Mouse (Mus musculus) adrenal gland, postnatal 0 days (tissue): ENCODE data around the gene Rexo5. TPM values are rescaled to one million over a fixed set of nuclear protein-coding genes. Genes with fewer than 3 reads are reported as not detected.

Experiments
- polyA plus RNA-seq: library from polyadenylated mRNA; unstranded; fragments of >200 nt; fragmentation: Nextera tagmentation; extraction: Ambion mirVana; gene quantifications from 2 replicates; pipeline ENCODE4 v1.2.1, GENCODE M21; 2015

The Rexo5 gene
- polyA plus RNA-seq: 7.3 and 10.2 TPM in 2 replicates

DNA sequence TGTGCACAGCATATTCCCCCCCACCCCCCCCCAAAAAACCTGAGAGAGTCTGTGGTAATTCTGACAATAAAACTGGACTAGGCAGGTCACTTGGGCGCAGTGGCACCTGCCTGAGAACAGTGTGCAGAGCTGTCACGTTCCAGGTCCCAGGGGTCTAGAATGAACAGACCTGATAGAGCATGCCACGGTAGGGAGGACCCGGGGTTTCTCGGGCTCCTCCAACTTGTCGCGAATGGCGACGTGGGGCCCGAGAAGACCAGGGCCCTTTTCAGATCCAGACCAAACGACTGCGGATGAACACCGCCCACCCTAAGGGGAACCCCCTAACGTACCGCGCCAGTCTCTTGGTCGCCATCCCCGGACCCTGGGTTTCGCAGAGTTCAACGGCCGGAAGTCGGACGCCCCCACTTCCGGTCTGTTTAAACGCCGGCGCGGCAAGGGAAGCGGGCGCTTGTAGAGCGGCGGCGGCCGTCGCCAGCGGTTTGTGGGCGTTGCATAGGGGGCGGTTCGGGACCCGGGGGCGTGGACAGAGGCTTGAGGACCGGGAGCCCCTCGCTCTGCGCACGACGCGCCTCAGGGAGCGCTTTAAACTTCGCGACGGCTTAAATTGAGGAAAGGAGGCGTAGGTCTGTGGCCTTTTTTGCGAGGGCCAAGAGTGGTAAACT lies at the start of gene Rexo5, which contains the start of gene Eri2:
Gene Rexo5, plus strand, starts transcription at position 421 of the 665 bp plus-strand sequence.
Gene Eri2, minus strand, starts transcription at position 473 of the 665 bp plus-strand sequence.

DNA sequence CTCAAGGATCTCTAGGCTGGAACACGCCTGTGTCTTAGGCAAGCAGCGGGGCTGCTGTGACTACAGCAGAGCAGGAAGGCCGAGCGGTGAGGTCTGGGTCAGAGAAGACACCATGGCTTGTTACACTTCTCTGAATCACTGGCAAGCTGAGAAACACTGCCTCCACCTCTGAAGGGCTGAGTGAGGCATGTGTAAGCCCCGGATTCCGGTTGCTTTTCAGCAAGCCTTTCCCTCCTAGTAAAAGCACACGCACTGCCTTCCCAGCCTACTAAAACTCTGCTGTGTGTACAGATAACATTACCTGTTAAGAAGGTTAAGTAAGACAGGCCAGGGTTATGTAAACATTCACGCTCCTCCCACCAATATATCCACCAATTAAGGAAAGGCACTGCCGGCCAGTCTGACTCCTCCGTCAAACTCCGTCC lies 33.3 kb upstream of the Rexo5 start, which contains the start of gene Acsm3:
Gene Acsm3, plus strand, starts transcription at position 397 of the 425 bp plus-strand sequence.

DNA sequence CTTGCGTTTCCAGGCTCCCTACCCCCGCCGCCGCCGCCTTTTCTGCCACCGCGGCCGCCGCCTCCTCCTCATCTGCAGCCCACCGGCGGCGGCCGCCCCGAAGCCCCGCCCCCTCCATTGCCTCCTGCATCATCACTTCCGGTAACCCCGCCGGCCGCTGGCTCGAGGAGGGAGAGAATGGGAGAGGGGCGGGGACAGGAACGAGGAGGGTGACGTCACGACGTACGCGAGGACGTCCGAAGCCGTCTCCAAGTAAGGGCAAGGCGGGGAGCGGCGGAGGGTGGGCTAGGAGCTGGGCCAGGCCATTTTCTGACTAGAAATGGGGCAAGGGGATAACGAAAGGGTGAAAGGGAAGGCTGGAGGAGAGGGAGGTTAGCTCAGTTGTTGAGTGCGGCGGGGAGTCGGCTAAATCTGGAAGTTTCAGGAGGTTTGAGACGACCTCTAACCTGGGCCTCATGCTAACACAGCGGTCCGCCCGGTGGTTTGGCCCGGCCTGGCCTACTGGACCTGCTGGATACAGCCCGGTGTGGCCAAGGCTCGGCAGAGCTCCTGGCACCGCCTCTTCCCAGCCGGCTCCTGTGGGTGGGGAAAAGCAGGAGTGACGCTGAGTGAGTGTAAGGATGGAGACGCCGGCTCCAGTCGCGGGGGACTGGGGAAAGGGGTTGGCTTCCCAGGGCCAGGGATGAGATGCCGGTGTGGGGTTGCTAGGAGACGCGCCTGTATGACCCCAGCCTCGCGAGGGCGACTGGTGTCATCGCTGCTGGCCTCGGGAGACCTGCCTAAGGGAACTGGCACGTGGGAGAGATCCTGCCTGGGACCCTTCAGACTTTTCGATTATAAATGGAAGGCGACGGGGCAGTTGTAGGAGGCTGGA lies 102.1 kb downstream of the Rexo5 start, which contains the start of the genes Lyrm1 and Dcun1d3:
Gene Lyrm1, plus strand, starts transcription at position 223 of the 874 bp plus-strand sequence.
Gene Dcun1d3, minus strand, starts transcription at position 660 of the 874 bp plus-strand sequence.

Other genes with a start within 250 kb of the Rexo5 start
- gene Acsm2, start 239.7 kb upstream of the Rexo5 start, polyA plus RNA-seq: 0.02 and 0.48 TPM in 2 replicates
- gene Acsm1, start 187.0 kb upstream of the Rexo5 start, polyA plus RNA-seq: 1.2 and 1.4 TPM in 2 replicates
- gene Acsm4, start 104.0 kb upstream of the Rexo5 start, polyA plus RNA-seq: not detected in 2 replicates
- gene Thumpd1, start 73.2 kb upstream of the Rexo5 start, polyA plus RNA-seq: 30.5 and 41.7 TPM in 2 replicates
- gene Acsm3, start 33.1 kb upstream of the Rexo5 start, polyA plus RNA-seq: 4.2 and 9.9 TPM in 2 replicates
- gene Eri2, start 52 bp downstream of the Rexo5 start, polyA plus RNA-seq: 8.0 and 12.4 TPM in 2 replicates
- 11.8 and 13.8 TPM in 2 replicates for gene Lyrm1, start 101.9 kb downstream of the Rexo5 start, polyA plus RNA-seq
- gene Dcun1d3, start 102.3 kb downstream of the Rexo5 start, polyA plus RNA-seq: 5.4 and 6.3 TPM in 2 replicates